Mouse (Mus musculus): ENCODE data around the gene Calcrl.

Gene Calcrl

DNA sequence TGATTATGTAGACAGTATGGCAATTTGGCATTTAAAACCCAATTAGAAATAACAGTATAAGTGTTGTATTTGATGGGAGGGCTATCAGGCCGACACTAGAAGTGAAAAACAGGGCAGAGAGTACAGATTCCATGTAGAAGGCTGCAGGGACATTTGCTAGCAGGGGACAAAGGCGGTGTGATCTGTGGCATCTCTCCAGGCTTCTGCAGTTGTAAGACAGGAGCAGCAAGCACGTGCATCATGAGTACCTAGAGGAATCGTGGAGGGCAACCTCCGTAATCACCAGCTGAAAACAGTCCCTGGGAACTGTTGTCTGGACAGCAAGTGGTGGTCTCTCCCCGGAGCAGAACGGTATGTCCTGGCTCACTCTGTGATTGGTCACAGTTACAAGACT, 37.2 kb downstream of the Calcrl start:
- DNase-seq, result no peak

DNA sequence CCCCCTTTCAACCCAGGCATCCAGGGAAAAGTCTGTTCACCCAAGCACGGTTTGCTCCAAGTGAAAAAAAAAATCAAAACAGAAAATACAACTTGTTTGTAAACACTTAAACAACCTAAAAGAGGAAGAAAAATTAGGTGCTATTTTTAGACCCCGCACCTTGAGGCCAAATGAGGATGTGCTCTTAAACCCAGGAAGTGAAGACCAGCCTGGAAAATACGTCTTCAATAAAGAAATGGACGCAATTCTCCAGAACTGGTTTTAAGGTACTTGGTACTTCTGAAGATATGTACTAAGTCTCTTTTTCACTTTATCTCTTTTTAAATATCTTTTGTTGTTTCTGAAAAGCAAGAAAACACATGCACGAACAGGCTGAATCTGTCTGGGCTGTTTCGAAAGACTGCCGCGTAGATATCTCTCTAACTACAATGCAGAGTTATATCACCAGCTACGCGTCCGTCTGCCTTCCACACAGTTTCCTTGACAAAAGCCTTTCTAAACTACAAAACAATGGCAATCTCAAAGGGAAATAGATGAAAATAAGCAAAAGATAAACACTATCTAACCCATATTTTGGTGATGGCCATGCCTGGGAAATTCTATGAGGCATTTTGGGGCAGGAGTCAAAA, 37.7 kb downstream of the Calcrl start:
- no peak for DNase-seq

- DNase-seq, result no peak
These were observed 38.4 kb downstream of the Calcrl start for GRCm38 (mm10) chr2:84386563-84387393.

DNA sequence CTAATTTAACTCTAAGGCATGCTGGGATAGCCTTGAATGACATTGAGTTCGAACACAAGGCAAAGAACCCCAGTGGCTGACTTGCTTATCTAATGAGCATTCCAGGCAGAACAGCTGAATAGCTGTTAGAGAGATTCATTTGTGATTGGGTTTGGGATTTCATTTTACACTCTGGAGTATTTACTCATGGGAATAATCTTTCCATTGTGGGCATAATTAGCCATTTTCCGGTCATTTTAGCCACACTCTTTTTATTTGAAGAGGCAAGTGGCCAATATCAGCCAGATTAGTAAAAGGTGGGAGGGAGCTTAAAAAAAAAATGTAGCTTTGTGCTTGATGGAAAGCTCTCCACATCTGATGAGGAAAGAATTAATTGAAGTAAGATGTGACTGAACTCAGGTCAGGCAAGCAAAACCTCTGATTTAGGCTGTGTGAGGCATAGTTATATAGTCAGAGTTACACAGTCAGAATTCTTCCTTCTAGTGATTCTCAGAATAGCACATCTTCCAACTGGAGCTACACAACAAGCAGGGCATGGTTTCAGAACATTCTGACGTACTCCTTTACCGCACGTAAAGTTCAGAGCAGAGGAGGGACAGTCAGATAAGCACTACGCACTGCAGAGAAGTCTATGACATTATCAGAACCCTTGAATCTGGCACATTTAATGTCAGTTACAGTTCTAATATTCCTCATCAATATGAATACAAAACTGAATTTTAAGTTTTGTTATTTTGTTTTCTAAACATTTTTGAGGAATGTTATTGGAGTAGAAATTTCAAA, 40.1 kb downstream of the Calcrl start:
- no peak for DNase-seq

DNA sequence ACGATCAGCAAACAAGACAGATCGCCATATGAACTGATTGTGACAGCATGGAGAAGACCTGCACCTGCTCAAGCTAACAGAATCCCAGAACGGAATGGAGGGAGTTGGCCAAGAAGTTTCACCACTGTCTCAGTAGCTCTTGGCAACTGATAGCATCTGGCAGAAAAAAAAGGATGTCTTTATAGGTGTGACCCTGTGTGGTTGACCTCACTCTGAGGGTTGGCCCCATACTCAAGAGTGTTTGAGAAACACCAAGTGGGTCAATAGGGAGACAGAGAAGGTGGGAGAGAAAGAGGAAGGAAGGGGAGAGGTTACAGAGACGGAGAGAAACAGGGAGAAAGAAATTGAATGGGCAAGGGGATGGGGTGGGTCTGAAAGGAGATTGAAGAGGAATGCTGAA, 41.4 kb downstream of the Calcrl start:
- no peak for DNase-seq

- DNase-seq, result no peak
These were observed 42.7 kb downstream of the Calcrl start for GRCm38 (mm10) chr2:84382556-84382955.

GRCm38 (mm10) chr2:84381997-84382396, 43.2 kb downstream of the Calcrl start:
- DNase-seq, result no peak

- DNase-seq, result no peak
These were observed 44.4 kb downstream of the Calcrl start for GRCm38 (mm10) chr2:84380816-84381215.

GRCm38 (mm10) chr2:84378678-84379077, 46.5 kb downstream of the Calcrl start:
- DNase-seq, result no peak

DNA sequence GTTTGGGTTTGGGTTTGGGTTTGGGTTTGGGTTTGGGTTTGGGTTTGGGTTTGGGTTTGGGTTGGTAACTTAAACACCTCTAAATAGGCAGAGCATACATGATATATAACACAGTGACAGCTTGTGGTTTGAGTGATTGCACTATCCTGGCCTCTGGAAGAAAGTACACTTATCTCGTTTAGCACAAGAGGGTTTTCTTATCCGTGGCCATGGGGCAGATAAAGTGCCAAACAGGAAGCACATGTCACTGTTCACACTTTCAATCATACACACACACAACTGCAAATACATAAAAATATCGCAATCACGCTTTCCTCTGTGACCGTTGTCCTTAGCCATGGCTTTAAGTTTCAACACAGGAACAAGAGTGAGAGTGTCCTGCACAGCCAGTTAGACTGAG, 56.0 kb downstream of the Calcrl start:
- no peak for DNase-seq

DNA sequence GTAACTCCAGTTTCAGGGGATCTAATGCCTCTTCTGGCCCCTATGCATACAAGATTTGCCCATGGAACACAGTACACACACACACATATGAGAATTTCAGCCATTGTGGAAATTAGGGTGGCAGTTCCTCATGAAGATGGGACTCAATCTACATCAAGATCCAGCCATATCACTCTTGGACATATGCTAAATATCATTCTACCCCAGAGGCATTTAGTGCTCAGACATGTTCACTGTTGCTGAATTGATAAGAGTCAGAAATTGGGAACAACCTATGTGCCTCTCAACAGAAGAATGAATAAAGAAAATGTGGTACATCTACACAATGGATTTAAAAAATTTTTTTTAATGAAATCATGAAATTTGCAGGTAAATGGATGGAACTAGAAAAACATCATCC, 58.5 kb downstream of the Calcrl start:
- DNase-seq, result no peak

- no peak for DNase-seq
These were observed 59.9 kb downstream of the Calcrl start for GRCm38 (mm10) chr2:84365266-84365665.

- peak; percentile 22 for DNase-seq
These were observed 62.2 kb downstream of the Calcrl start for GRCm38 (mm10) chr2:84362779-84363719.

DNA sequence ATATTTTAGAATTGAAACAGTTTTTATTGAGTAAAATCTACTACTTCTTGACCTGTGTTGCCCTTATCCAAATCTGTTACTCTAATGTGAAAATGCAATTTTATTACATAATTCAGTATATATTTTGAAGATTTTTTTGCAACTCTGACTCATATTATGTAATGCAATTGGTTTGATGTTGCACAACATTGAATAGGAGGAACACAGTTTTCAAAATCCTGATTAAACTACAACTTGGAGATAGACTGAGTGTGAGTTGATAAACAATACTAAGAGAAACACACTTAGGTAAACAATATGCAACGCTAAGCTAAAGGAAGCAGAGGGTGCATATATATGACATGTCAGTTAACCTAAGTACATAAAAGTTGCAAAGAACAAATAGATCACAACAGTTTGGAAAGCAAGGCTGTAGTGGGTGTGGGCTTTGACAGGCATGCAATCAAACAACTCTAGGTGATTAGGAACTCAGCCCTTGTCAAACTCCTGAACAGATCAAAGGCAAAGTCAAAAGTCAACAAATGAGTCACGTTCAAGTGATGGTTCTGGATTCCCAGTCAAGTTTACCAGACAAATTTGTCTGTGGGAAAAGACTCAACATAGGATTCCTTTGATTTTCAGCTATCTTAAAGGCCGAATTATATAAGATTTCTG, 66.4 kb downstream of the Calcrl start:
- DNase-seq, result no peak

GRCm38 (mm10) chr2:84355281-84355680, 69.9 kb downstream of the Calcrl start:
- no peak for DNase-seq

GRCm38 (mm10) chr2:84347376-84347775, 77.8 kb downstream of the Calcrl start:
- DNase-seq, result no peak

DNA sequence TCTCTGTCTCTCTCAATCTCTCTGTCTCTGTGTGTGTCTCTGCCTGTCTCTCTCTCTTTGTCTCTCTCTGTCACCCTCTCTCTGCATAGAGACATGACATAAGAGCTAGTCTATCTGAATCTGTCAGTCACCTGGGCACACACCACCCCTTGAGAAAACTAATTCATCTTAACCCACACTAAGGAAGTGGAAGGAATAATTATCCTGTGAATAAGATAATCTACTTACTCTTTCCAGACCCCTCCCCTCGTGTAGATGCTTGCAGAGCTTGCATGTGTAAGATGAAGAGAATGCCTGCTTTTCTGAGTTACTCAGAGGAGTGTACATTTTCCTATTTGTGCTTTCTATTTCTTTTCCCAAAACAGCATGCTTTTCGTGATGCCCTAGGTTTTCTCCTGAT, 81.5 kb downstream of the Calcrl start:
- DNase-seq, result no peak

- DNase-seq, result no peak
These were observed 87.3 kb downstream of the Calcrl start for GRCm38 (mm10) chr2:84337774-84338450.

- no peak for DNase-seq
These were observed 88.9 kb downstream of the Calcrl start for GRCm38 (mm10) chr2:84336331-84336730.

- DNase-seq, result no peak
These were observed 108.9 kb downstream of the Calcrl start for GRCm38 (mm10) chr2:84316185-84316805.

DNA sequence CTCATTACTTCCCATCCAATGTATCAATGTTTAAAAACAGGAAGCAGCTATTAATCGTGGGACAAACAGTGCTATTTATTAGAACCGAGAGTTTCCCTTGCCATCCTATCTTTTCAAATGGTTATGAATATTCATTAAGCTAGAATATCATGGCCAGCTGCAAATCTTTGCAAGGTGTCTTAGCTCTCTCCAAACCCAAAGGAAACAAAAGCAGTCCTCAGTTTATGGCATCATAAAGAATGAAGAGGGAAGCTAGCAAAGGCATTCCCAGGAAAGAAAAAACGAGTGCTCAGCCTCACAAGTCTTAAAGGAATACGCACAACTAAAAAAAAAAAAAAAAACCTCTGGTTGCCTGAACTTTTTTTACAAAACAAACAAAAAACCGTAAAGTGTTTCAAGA, 128.7 kb downstream of the Calcrl start:
- DNase-seq, result no peak
